Mouse (Mus musculus): ENCODE measurements around the gene Pacs2. TPM values are rescaled to one million over a fixed set of nuclear protein-coding genes. Genes with fewer than 3 reads are reported as not detected.

The Pacs2 gene
- total RNA-seq (2021) = 10 to 100 TPM; 62.8 to 68.0 TPM
- long read RNA-seq, experiment 1, full-length matches to known transcripts = 25 of 81 reads
- long read RNA-seq, experiment 1, partial matches to known transcripts = 15 of 81 reads
- long read RNA-seq, experiment 1, other reads (novel, unspliced or antisense) = 41 of 81 reads
- long read RNA-seq, experiment 2, full-length matches to known transcripts = 20 of 82 reads
- long read RNA-seq, experiment 2, partial matches to known transcripts = 23 of 82 reads
- long read RNA-seq, experiment 2, other reads (novel, unspliced or antisense) = 39 of 82 reads

DNA sequence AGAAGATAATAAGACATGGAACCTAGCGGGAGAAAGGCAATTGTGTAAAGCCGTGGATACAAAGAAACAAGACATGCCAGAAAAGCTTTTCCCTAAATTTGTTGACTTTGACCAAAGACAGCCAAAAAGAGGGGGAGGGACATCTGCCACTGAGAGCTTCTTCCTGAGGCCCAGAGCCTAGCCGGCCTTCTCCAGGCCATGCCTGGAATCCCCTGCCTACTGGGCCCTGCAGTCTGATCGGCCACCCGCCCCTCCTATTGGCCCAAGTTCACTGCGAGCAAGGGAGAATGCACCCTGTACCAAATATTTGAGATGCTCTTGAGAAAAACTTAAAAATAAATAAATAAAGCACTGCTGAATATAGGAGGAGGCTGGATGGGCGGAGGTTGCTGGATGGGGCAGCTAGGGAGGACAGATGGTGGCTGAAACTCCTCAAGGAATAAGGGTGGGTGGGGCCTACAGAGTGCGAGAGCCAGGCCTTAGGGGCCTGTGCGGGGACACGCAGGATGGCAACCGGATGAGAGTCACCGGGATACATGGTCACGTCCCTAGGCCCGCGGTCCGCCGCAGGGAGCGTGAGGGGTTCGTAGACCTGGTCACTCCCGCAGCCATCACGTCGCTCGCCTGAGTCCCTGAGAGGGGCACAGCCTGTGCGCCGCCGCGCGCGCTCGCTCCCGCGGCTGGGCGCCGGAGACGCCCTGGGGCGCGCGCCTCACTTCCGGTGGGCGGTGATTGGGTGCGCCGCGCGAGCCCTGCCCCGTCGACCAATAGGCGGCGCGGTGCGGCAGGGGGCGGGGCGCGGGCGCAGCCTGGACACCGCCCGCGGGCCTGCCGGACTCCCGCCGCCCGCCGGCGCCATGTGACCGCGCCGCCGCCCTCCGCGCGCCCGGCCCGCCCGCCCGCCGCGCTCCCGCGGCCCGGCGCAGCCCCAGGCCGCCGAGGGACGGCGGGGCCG lies at the start of gene Pacs2:
Gene Pacs2, plus strand, starts transcription at position 905 of the 955 bp plus-strand sequence.
- peak within 1 kb of the TSS; percentile 83 for H3K4me3 ChIP-seq
- peak; percentile 93 to 94 for DNase-seq (ENCODE audit: extremely low spot score in 1 of 2, low spot score in 2 of 2)
- TF ChIP-seq CTCF (IDR thresholded peaks at IDR 0.05) = no peak; the same call in 1 of the 2 replicates
- intact Hi-C loops (cut with DNase I) = loop anchor here (2.0 to 5.0 kb wide), 3 partner anchors 13 to 143 kb away; partner anchors contain the start of genes Brf1, Tedc1 and Tex22
- H3K27ac ChIP-seq = peak within 1 kb of the TSS; percentile 98

DNA sequence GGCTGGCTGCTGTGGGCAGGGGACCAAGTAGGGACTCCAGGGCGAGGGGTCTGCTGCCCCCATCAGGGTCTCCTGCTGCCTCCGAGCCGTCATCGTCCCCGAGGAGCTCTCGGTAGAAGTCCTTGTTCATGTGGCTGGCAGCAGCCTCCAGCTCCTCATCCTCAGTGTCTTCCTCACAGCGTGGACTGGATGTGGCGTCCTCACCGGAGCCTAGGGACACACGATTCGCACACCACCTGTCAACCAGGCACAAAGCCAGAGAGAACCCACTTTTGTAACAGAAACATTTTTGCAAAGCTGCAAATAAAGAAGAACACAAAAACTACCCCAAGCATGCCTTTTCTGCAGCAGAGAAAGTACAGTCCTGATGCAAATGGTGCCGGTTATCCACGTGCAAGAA lies 48.5 kb upstream of the Pacs2 start:
- intact Hi-C loops (cut with DNase I) = no loop called here
- H3K27ac ChIP-seq = 0 out of 2 replicates have a peak overlapping the region, but pooled peaks have one; percentile 2
- TF ChIP-seq CTCF (IDR thresholded peaks at IDR 0.05) = no peak

DNA sequence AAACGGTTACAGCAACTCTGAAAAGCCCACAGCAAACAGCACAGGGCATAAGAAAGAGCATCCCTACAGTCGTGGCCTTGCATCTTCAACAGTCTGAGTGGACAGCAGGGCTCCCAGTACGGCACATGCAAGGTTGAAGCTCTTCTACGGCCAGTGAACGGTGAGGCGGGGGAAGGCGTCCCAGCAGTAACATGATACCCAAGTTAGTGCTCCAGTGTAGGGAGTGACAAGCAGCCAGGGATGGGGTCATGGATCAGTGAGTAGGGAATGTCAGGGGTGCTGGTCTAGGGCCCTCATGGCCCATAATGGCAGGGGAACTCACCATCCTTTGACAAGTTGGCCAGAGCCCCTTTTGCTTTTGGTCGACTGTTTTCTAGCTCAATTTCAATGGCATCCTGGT lies 45.4 kb upstream of the Pacs2 start:
- DNase-seq (ENCODE audit: extremely low spot score in 1 of 2, low spot score in 2 of 2) = no peak
- no peak for TF ChIP-seq CTCF (IDR thresholded peaks at IDR 0.05)
- Histone ChIP-seq H3K27ac (no peak overlapping the region), H3K4me3 (no peak overlapping the region)
- intact Hi-C loops (cut with DNase I) = no loop called here

More for the DNA sequence above, 48.5 kb upstream of the Pacs2 start:
- DNase-seq (ENCODE audit: extremely low spot score in 1 of 2, low spot score in 2 of 2) = no peak
- H3K4me3 ChIP-seq = no peak overlapping the region

DNA sequence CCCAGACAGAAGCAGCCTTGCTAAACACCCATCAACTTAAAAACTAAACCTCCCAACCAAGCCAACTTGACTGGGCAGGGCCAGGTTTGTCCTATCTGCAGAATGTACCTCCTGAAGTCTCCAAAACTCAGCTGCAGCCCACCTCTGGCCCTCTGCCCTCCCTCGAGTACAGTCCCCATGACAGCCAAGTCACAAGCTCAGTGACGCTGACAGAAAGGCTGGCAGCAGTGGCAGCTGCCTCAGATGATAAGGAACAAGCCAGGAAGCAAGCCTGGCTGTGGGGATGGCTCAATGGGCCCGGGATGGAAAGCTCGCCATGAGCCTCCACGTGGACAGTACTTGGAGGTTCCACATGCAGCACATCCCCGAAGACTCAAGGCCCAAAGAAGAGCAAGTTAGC lies 44.7 kb upstream of the Pacs2 start:
- no peak overlapping the region for H3K27ac ChIP-seq
- TF ChIP-seq CTCF (IDR thresholded peaks at IDR 0.05) = no peak
- intact Hi-C loops (cut with DNase I) = no loop called here

DNA sequence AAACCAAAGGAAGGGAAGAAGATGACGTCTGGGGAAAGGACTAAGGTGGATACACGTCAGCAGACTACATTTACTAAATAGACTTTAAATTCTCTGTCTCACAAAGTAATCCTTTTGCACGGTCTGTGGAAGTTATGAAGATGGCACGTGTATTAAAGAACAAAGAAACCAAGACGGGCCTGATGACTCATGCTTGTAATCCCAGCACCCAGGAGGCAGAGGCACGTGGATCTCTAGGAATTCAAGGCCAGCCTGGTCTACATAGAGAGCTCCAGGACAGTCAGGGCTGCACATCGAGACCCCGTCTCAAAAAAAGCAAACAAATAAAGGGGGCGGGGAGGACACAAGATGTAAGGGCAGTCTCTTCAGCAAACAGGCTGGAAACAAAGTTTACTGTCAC lies 39.6 kb upstream of the Pacs2 start:
- TF ChIP-seq CTCF (IDR thresholded peaks at IDR 0.05) = no peak
- no peak for DNase-seq (ENCODE audit: extremely low spot score in 1 of 2, low spot score in 2 of 2)
- Histone ChIP-seq H3K27ac (no peak overlapping the region), H3K4me3 (no peak overlapping the region)
- intact Hi-C loops (cut with DNase I) = no loop called here

More for the DNA sequence above, 44.7 kb upstream of the Pacs2 start:
- no peak for DNase-seq (ENCODE audit: extremely low spot score in 1 of 2, low spot score in 2 of 2)
- no peak overlapping the region for H3K4me3 ChIP-seq

DNA sequence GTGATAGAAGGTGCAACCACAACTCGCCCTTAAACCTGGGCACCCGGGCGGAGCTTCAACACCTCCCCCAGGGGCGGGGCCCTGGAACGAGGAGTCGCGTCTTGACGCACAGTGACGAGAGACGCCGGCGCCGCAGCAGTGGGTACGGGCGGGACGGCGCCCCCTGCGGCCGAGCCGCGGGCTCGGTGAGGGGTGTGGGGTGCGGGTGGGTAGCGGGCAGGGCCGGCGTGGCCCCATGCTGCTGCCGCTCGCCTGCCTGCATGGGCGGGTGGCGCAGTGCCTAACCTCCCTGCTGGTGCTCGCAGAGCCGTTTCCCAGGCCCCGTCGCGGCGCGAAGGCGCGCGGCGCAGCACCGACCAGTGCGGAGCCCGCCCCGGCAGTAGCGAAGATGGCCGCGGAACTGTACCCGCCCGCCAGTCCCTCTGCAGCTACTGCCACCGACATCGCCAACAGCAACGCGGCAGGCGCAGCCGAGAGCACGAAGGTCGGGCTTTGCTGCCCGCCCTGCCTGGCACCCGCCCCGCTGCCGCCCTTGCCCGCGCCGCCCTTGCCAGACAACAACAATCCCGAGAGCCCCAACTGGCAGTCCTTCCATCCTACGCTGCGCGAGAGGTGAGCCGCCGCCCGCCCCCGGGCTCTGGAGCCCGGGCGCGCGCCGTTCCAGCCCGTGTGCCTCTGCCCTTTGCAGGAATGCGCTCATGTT lies 37.8 kb upstream of the Pacs2 start, which contains the start of gene Btbd6:
Gene Btbd6, plus strand, starts transcription at position 112 of the 703 bp plus-strand sequence.
- intact Hi-C loops (cut with DNase I) = loop anchor here (2.0 kb wide), 1 partner anchor 24 kb away; the partner anchor contains the start of gene Brf1
- peak; percentile 66 for TF ChIP-seq CTCF (IDR thresholded peaks at IDR 0.05)
- Histone ChIP-seq H3K27ac (peak within 1 kb of the TSS; percentile 98), H3K4me3 (peak within 1 kb of the TSS; percentile 77)
- peak; percentile 89 to 91 for DNase-seq (ENCODE audit: extremely low spot score in 1 of 2, low spot score in 2 of 2)

DNA sequence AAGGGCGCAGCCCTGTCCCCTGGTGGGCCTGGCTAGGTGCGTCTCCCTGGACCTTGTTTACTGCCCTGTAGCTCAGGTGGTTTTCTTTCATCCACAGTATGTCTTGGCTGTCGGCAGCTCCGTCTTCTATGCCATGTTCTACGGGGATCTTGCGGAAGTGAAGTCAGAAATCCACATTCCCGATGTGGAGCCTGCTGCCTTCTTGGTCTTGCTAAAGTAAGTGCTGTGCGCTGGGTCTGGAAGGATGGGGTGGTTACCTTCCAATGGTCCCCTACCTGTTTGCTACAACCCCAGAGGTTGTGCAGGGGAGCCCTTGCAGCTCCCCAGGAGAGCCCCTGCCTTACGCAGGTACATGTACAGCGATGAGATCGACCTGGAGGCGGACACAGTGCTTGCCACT lies 37.2 kb upstream of the Pacs2 start:
- intact Hi-C loops (cut with DNase I) = loop anchor here (2.0 kb wide), 1 partner anchor 24 kb away; the partner anchor contains the start of gene Brf1
- no peak for DNase-seq (ENCODE audit: extremely low spot score in 1 of 2, low spot score in 2 of 2)

DNA sequence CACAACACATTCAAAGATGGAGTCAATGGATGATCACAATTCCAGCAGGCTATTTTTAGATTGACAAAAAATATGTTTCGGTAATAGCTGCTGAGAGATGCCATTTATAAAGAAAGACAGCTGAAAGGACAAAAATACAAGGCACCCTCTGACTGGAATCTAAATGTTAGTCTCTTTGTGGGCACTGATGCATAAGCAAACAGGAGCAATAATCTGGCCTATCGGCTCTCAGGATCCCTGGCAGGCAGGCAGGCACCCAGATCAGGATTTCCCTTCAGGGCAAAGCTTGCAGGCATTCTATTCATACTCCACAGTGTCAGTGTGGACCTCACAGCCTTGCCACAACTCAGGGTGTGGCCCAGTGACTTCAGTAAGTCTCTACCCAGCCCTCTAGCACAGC lies 32.3 kb upstream of the Pacs2 start:
- Histone ChIP-seq H3K4me3 (no peak overlapping the region), H3K27ac (no peak overlapping the region)
- DNase-seq (ENCODE audit: extremely low spot score in 1 of 2, low spot score in 2 of 2) = no peak
- intact Hi-C loops (cut with DNase I) = no loop called here
- TF ChIP-seq CTCF (IDR thresholded peaks at IDR 0.05) = no peak

More for the DNA sequence above, 37.2 kb upstream of the Pacs2 start:
- TF ChIP-seq CTCF (IDR thresholded peaks at IDR 0.05) = no peak
- H3K27ac ChIP-seq = peak overlapping the region; percentile 98
- H3K4me3 ChIP-seq = peak overlapping the region; percentile 77

DNA sequence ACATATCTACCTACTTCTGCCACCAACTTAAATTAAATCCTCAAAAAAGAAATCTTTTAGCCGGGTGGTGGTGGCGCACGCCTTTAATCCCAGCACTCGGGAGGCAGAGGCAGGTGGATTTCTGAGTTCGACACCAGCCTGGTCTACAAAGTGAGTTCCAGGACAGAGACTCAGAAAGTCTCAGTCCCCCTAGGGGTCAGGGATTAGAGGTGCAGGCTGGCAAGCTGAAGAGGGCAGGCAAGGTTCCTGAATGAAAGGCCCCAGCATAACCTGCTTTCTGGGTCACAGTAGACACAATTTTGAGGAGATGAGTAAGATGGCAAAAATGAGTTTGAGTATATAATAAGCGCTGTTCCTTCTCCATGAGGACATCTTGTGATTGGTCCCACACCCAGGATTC lies 29.0 kb upstream of the Pacs2 start:
- Histone ChIP-seq H3K27ac (no peak overlapping the region), H3K4me3 (no peak overlapping the region)
- intact Hi-C loops (cut with DNase I) = no loop called here
- TF ChIP-seq CTCF (IDR thresholded peaks at IDR 0.05) = peak; percentile 43
- no peak for DNase-seq (ENCODE audit: extremely low spot score in 1 of 2, low spot score in 2 of 2)

DNA sequence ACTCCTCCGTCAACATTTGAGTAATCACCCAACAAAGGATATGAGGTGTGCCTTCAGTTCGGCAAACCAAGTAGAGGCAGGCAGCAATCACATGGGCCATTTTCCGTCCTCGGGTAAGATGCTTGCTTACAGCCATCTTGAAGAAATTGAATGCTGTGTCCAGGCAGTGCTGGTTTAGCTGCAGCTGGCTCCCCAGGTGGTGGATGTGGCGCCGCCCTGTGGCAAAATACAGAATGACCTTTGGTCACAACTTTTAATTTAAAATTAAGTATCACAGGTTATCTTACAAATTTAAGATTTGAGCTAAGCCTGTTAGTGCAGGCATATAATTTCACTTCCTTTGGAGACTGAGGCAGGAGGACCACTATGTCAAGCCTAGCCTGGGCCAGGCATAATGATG lies 26.4 kb upstream of the Pacs2 start:
- no peak for DNase-seq (ENCODE audit: extremely low spot score in 1 of 2, low spot score in 2 of 2)
- no peak overlapping the region for H3K27ac ChIP-seq
- H3K4me3 ChIP-seq = no peak overlapping the region
- intact Hi-C loops (cut with DNase I) = no loop called here
- peak; percentile 59 for TF ChIP-seq CTCF (IDR thresholded peaks at IDR 0.05)

DNA sequence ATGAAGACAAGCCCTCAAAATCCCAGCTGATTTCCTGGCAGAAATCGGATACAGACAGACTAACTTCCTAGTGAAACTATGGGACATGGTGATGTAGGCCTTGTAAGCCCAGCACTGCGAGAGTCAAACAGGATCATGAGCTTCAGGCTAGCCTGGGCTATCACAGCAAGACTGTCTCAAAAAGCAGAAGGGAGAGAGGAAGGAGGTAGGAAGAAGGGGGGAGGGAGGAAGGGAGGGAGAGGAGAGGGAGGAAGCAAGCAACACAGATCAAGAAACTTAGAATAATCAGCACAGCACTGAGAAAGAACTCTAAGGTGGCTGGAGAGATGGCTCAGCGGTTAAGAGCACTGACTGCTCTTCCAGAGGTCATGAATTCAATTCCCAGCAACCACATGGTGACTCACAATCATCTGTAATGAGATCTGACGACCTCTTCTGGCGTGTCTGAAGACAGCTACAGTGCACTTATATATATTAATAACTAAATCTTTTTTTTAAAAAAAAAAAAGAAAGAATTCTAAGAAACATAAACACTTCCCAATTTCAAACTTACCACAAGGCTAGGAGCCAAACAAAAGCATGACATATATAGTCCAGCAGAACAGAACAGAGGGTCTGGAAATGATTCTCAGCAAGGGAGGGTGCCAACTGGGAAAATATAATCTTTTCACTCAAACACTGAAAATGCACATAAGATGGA lies 23.5 kb upstream of the Pacs2 start:
- no peak overlapping the region for H3K4me3 ChIP-seq
- no peak for TF ChIP-seq CTCF (IDR thresholded peaks at IDR 0.05)
- H3K27ac ChIP-seq = no peak overlapping the region
- intact Hi-C loops (cut with DNase I) = no loop called here
- DNase-seq (ENCODE audit: extremely low spot score in 1 of 2, low spot score in 2 of 2) = no peak

Data from left cerebral cortex, adult 2 months (tissue).